Mouse (Mus musculus): ENCODE measurements around the gene Slc43a3.
A peak's percentile ranks its signal among the peaks of the same experiment; 100 is the strongest.

Slc43a3 gene

GRCm38 (mm10) chr2:84987930-84988329 lies 51.6 kb downstream of the Slc43a3 start, which contains the start of gene Prg3:
Gene Prg3, plus strand, starts transcription at chr2:84988215.
- DNase-seq, result no peak

DNA sequence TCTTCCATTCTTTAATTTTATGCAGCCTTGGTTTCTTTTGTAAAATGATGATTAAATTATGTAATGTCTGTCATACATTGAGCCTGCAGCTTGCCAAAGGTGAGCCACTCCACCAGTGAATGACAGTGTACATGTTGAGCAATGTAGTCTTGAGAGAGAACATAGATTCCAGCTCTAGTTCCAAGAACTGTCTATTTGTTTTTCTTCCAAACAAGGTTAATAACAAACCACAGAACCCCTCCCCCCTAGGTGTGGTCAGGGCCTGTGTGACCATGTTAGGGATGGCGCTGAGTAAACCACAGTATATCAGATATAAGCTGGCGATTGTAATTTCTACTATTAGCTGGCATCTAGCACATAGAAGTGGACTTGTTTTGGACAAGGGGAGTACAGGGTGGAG lies 60.0 kb downstream of the Slc43a3 start:
- DNase-seq, result no peak

- DNase-seq, result peak in 1 of 2 experiments; percentile 26
These were observed 63.3 kb downstream of the Slc43a3 start for GRCm38 (mm10) chr2:84999486-85000181.

DNA sequence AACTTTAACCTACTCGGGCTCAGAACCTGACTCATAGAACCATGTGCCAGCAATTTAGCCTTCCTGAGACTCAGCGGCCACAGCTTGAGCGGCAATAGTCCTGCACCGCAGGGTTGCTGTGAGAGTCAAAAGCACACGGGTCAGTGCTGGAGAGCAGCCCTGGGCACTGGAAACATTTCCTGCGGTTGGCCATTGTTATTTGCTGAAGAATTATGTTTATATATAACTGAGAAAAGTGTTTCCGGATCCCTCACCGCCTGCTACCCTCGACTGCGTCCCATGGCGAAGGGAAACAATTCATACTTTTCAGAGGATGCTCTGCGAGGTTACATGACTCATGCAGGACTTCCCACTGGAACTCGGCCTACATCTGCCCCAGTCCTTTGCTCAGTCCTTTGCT lies 65.1 kb downstream of the Slc43a3 start:
- DNase-seq, result peak; percentile 52 to 63

DNA sequence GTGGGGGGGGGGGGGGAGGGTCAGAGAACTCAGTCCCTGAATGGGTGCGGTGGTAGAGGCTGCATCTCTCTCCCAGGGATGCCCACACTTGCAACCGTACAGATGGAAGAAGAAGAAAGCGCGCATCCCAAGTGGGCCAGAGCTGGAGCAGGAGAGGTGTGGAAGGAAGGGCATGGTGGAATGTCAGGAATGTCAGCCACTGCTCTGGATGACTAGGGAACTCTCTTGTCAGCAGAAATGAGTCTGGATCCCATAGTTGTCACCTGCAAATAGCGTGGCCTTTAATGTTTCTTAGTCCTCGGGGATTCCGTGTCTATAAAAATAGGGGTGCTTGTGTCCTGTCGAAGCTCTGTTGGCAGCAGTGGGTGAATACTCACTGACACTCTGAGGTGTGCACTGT lies 66.2 kb downstream of the Slc43a3 start:
- DNase-seq, result no peak

DNA sequence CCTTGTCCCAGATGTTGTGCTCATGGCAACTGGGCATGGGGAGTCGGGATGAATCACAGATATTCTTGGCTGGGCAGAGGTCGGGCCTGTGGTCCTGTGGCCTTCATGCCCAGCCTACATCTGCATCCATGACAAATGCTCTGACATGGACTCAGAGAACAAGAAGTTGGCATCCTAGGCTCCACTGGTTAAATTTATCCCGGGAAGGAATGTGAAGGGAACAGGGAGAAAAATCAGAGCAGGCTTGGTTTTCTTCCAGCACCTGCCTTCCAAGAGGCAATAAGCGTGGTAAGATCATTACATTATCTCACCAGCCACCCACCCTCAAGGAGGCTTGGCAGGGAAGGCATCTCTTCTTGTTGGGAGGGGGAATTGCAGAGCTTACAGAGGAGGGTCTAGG lies 68.0 kb downstream of the Slc43a3 start:
- DNase-seq, result no peak

DNA sequence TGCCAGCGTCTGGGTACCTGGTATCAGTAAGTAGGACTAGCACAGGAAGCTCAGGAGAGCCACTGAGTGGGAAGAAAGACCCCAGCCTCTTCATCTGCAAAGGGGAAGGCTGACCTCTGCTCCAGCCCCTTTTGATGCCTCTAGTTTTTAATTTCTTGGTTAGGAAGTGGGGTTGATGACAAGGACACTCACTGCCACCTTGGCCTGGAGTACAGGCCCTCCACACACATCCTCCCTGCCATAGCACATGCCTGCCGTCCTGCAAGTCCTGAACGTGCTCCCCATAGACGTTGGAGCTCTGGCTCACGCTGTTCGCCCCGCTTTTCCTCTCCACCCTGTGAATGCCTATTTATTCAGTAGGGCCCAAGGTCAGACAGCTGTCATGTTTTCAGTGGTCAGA lies 70.2 kb downstream of the Slc43a3 start:
- no peak for DNase-seq

DNA sequence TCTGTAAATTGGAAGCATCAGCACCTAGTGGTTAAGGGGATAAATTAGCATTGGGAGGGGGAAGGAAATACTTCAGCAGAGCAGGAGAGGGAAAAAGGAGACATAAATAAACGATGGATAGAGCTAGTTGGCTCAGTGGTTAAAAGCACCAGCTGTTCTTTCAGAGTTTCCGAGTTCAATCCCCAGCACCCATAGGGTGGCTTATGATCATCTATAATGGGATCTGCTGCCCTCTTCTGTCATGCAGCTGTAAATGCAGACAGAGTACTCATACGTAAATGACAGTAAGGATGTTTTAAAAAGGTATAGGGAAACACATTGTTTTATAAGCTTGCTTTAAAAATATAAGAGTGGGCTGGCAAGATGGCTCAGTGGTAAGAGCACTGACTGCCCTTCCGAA lies 71.3 kb downstream of the Slc43a3 start:
- DNase-seq, result peak in 1 of 2 experiments; percentile 27

Data from lung, postnatal 4 days (tissue).